Mouse (Mus musculus) CD4-positive, CD25-positive, alpha-beta regulatory T cell, adult 9 weeks (primary cell): ENCODE measurements around the gene Dbp. TPM values are rescaled to one million over a fixed set of nuclear protein-coding genes. Genes with fewer than 3 reads are reported as not detected.

ENCODE experiments used
- polyA plus RNA-seq: library from polyadenylated mRNA; unstranded; fragments of 100-300 nt; shearing (Covaris generic); gene quantifications from one replicate; pipeline ENCODE4 v1.2.1, GENCODE M21; 2017

The Dbp gene
- polyA plus RNA-seq: 11.2 TPM

GRCm38 (mm10) chr7:45704730-45705442 is at the start of gene Dbp:
Gene Dbp, plus strand, starts transcription at chr7:45705088.

DNA sequence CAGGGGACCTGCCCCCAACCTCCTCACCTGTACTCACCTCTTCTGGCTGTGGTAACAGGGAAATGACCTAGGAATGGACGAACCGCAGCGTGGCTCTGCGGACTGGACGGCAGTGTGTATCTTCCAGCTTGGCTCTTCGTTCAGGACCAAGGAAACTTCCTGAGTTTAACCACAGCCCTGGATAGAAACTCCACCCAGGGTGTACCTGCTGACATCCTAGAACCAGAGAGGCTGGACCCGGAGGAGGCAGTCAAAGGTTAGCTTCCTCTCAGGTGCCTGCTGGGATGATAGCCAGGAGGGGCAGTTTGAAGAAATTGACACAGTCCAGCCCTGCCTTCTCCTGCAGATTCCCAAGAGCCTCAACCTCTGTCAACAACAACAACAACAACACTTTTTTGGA is 38.7 kb upstream of the Dbp start, which contains the start of gene Fut2:
Gene Fut2 (minus strand): TSS at position 234 of the 400 bp plus-strand sequence.

DNA sequence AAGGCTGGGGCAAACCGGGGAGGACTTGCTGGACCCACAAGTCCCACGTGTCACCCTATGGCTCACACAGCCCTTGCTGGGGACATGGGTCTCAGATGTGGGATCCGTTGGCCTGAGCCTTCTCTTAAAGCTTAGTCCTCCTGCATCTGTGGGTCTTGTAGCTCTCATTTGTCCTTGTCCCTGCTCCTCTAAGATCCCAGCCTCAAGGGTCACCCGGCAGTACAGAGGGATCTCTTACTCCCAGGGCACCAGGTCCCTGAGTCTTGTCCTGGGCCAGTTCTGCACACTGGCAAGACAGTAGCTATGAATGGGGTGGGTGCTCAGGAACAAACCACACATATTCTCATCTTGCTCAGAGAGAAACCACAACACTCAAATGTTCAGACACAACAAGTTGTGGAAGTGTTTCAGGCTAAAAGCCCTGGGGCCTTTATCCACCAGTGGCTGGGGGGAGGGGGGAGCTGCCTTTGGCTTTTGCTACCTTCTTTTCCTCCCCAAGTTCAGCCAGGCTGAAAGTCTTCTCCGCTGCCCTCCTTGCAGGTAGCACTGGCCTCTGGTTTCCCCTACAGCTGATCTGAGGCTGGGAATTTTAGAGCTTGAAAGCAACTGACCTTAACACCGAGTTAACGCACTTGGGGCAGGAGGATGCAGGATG is 21.4 kb upstream of the Dbp start, which contains the start of gene Ntn5:
Gene Ntn5 (plus strand): TSS at position 627 of the 655 bp plus-strand sequence.

DNA sequence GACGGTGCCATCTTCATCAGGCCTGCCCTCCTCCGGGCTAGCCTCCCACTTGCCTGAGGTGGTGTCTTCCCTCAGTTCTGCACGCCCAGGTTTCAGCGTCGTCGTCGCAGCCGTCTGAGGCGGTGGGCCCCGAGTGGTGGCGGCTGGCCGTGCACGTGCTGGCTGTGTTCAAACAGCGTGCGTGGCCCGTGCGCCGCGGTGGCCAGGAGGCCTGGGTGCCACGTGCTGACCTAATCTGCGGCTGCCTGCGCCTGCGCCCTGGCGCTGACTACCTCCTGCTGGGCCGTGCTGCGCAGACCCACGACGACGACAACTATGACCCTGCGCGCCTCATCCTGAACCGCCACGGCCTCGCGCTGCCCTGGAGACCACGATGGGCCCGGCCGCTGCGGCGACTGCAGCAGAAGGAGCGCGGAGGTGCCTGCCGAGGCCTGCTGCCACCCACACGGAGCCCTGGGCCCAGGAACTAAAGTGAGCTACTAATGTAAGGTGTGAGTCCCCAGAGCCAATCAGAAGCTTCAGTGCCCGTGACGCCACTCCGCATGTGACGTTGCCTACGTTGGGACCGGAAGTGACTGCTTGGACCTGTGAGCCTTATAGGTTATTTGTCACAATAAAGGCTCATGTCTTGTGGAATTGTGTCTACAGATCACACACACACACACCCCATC is 10.8 kb upstream of the Dbp start, which contains the start of gene Sec1:
Gene Sec1 (minus strand): TSS at position 482 of the 671 bp plus-strand sequence.

GRCm38 (mm10) chr7:45699523-45700141 is 5.3 kb upstream of the Dbp start, which contains the start of gene Car11:
Gene Car11, plus strand, starts transcription at chr7:45699843.

DNA sequence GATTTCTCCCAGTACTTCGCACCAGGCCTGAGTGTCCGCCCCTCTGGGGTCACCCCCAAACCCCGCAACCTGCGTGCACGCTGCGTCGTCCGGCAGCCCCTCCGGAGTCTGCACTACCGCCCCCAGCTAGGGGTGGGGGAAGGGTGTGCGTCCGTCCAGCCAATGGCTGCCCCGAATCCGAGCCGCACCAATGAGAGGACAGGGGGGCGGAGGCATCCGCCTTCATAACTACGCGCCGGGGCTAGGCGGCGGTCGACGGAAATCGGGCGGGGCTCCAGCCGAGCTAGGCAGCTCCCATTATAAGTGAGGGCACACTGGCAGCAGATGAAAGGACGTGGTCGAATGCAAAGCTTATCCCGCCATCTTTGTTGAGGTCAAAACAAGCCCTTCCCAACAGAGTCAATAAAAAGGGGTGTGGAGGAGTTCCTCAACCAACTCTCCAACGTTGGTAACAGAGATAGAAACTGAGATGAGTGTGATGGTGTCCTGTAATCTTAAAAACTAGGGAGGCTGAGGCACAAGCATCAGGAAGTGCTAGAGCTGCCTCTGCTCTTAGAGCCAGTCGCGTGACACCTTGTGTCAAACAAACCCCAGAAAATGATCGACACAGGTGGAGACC is 10.3 kb downstream of the Dbp start, which contains the start of gene Rpl18:
Gene Rpl18 (plus strand): TSS at position 368 of the 619 bp plus-strand sequence.

DNA sequence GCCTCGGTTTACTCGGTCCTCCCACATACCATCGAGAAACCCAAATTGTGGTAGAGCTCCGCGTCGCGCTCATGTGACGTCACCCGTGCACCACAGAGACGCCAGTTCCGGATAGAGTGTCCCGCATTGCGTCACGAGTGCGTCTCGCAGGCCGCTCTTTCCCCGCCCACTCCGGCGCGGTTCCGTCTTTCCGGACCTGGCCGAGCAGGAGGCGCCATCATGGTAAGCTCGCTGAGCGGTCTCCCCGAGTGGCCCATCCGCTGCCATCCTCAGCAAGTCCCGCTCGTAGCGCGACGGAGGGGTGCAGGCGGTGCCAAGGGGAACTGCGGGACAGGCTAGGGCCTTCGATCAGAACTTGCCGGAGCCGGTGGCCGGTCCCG is 13.0 kb downstream of the Dbp start, which contains the start of gene Sphk2:
Gene Sphk2 (minus strand): TSS at position 85 of the 380 bp plus-strand sequence.

GRCm38 (mm10) chr7:45720413-45721233 is 15.7 kb downstream of the Dbp start, which contains the start of gene Fam83e:
Gene Fam83e, plus strand, starts transcription at chr7:45721212.

DNA sequence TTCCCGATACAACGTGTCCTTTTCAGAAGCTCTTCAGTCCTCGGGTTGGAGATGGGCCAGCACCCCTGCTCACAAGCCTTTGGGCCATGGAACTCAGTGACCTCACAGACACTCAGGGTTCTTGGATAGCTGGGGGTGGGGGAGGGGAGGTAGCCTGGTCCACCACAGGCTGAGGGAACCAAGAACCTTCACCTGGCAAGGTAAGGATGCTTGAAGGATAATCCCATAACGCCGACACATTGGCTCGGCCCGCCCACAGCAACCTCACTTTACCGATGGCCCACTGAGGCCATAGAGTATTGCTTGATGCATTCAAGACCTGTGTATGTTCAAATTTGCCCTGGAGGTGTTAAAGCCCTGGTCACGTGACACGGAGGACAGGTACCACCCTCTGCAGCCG is 20.8 kb downstream of the Dbp start, which contains the start of gene Spaca4:
Gene Spaca4 (minus strand): TSS at position 101 of the 400 bp plus-strand sequence.

Other genes starting within 250 kb of the Dbp start
- gene Ftl1, start 245.2 kb upstream of the Dbp start, polyA plus RNA-seq: 2,511 TPM
- gene Bax, start 238.2 kb upstream of the Dbp start, polyA plus RNA-seq: 228 TPM
- gene Tulp2, start 223.2 kb upstream of the Dbp start, polyA plus RNA-seq: 1.4 TPM
- gene Gm45808, start 218.3 kb upstream of the Dbp start, polyA plus RNA-seq: 0.68 TPM
- 0.88 TPM for gene Dhdh, start 216.3 kb upstream of the Dbp start, polyA plus RNA-seq
- 262 TPM for gene Nucb1, start 194.7 kb upstream of the Dbp start, polyA plus RNA-seq
- 74.3 TPM for gene Ppp1r15a, start 178.8 kb upstream of the Dbp start, polyA plus RNA-seq
- gene Plekha4, start 178.8 kb upstream of the Dbp start, polyA plus RNA-seq: 1.0 TPM
- gene Hsd17b14, start 150.2 kb upstream of the Dbp start, polyA plus RNA-seq: 1.2 TPM
- gene Bcat2, start 134.9 kb upstream of the Dbp start, polyA plus RNA-seq: 84.3 TPM
- gene Fgf21, start 89.6 kb upstream of the Dbp start, polyA plus RNA-seq: not detected
- not detected for gene Fut1, start 87.8 kb upstream of the Dbp start, polyA plus RNA-seq
- not detected for gene Izumo1, start 83.3 kb upstream of the Dbp start, polyA plus RNA-seq
- gene Rasip1, start 77.6 kb upstream of the Dbp start, polyA plus RNA-seq: 0.51 TPM
- gene Mamstr, start 65.1 kb upstream of the Dbp start, polyA plus RNA-seq: 1.3 TPM
- 0.25 TPM for gene Fut2, start 38.7 kb upstream of the Dbp start, polyA plus RNA-seq
- gene Ntn5, start 21.1 kb upstream of the Dbp start, polyA plus RNA-seq: not detected
- 0.16 TPM for gene Sec1, start 10.7 kb upstream of the Dbp start, polyA plus RNA-seq
- 8.2 TPM for gene Car11, start 5.2 kb upstream of the Dbp start, polyA plus RNA-seq
- 2,128 TPM for gene Rpl18, start 10.4 kb downstream of the Dbp start, polyA plus RNA-seq
- 40.0 TPM for gene Sphk2, start 12.9 kb downstream of the Dbp start, polyA plus RNA-seq
- 0.35 TPM for gene Fam83e, start 16.1 kb downstream of the Dbp start, polyA plus RNA-seq
- gene Spaca4, start 20.7 kb downstream of the Dbp start, polyA plus RNA-seq: not detected
- gene Lmtk3, start 78.7 kb downstream of the Dbp start, polyA plus RNA-seq: 0.07 TPM
- gene Sult2b1, start 79.6 kb downstream of the Dbp start, polyA plus RNA-seq: 3.8 TPM
- 25.0 TPM for gene Cyth2, start 109.5 kb downstream of the Dbp start, polyA plus RNA-seq
- 0.11 TPM for gene Kcnj14, start 119.7 kb downstream of the Dbp start, polyA plus RNA-seq
- 43.8 TPM for gene Grwd1, start 125.9 kb downstream of the Dbp start, polyA plus RNA-seq
- gene Kdelr1, start 167.7 kb downstream of the Dbp start, polyA plus RNA-seq: 109 TPM
- gene Grin2d, start 173.3 kb downstream of the Dbp start, polyA plus RNA-seq: 0.12 TPM
- gene Syngr4, start 191.6 kb downstream of the Dbp start, polyA plus RNA-seq: 0.68 TPM
- 9.2 TPM for gene Tmem143, start 191.9 kb downstream of the Dbp start, polyA plus RNA-seq
- 777 TPM for gene Emp3, start 216.3 kb downstream of the Dbp start, polyA plus RNA-seq
- gene Ccdc114, start 219.0 kb downstream of the Dbp start, polyA plus RNA-seq: 2.3 TPM